Mouse (Mus musculus): ENCODE data around the gene Hist1h1b.

- TF ChIP-seq CTCF (IDR thresholded peaks at IDR 0.05; ENCODE audit: control insufficient read depth, insufficient read depth, insufficient replicate concordance, low read depth, low read length) = no peak
- no peak for TF ChIP-seq POLR2A (IDR thresholded peaks at IDR 0.05; ENCODE audit: control insufficient read depth, low read depth, low read length)
Observed at GRCm38 (mm10) chr13:21783255-21783617, 2.8 kb upstream of the Hist1h1b start, which contains the start of gene Hist1h3i.
